Mouse (Mus musculus): Measurements from ENCODE around the gene Scrn1. TPM values are rescaled to one million over a fixed set of nuclear protein-coding genes. Genes with fewer than 3 reads are reported as not detected.

Scrn1 gene
- 8.5 and 9.1 TPM in 2 replicates for polyA plus RNA-seq (2014; fragmentation: Nextera tagmentation; extraction: Ambion mirVana)

DNA sequence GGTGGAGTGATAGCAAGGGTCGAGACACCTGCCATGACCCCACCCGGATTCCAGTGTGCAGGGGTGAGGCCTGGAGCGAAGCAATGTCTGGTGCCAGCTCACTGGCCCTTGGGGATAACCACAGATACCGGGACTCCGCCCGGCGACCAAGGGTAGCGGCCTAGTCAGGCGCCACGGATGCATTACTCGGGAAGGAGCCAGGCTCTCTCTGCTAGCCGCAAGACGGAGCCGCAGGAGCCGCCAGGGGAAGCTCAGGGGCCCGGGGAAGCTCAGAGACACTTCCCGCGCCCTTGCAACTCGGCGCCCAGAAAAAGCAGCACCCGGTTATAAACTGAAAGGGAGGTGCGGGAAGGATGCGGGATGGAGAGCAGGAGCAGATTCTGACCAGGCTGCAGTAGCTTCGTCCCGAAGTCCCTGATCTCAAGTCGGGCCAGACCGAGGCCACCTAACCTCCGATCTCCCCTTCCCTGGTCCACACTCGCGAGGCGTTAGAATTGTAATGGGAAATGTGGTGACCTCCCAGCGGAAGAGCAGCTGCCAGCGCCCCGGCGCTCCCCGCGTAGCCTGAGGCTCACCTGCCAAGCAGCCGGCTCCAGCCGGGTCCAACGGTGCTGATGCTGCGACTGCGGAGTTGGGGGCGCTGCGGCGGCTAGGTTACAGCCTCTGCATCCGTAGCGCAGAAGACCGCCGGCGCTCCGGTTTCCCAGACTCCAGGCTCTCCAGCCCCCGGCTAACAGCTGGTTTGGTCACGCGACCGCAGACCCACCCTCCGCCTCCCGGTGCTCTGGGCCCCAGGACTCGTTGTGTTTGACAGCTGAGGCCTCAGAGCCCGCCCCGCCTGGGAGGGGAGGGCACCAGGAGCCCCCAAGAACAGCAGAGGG lies at the start of gene Scrn1:
TSS of gene Scrn1 (minus strand) at position 825 of the 881 bp plus-strand sequence.
- Histone ChIP-seq H3K27ac (replicated peaks; ENCODE audit: low read depth, low read length) (no peak within 1 kb of the TSS; the same call in 1 of the 2 replicates), H3K4me1 (ENCODE audit: control insufficient read depth, insufficient read depth, low read length) (0 out of 2 replicates have a peak, but pooled peaks cover 5% of the 10 kb centered on the region), H3K4me2 (ENCODE audit: low read depth, severe bottlenecking) (peak within 1 kb of the TSS; percentile 79), H3K4me3 (ENCODE audit: low read depth, low read length) (peak within 1 kb of the TSS; percentile 40), H3K9ac (ENCODE audit: low read length) (peak within 1 kb of the TSS; percentile 57), H3K9me3 (ENCODE audit: control insufficient read depth, low read length) (no peaks in the 10 kb centered on the region), H3K27me3 (ENCODE audit: control insufficient read depth, insufficient read depth, low read length) (no peaks in the 10 kb centered on the region), H3K36me3 (ENCODE audit: control insufficient read depth, insufficient read depth, low read length) (no peaks in the 10 kb centered on the region)
- DNase-seq (ENCODE audit: low spot score): peak; percentile 87
- peak; percentile 84 for ATAC-seq (ENCODE audit: insufficient number of reproducible peaks, low FRiP score, low TSS enrichment, low read depth)
- 1% methylated on average over 60 of the region's 60 CpGs for WGBS

GRCm38 (mm10) chr6:54606241-54606640 lies 40.0 kb upstream of the Scrn1 start:
- DNase-seq (ENCODE audit: low spot score): no peak
- no peak for ATAC-seq (ENCODE audit: insufficient number of reproducible peaks, low FRiP score, low TSS enrichment, low read depth)
- no peak overlapping the region for H3K9ac ChIP-seq (ENCODE audit: low read length)
- H3K4me1 ChIP-seq (ENCODE audit: control insufficient read depth, insufficient read depth, low read length): 0 out of 2 replicates have a peak, but pooled peaks cover 3% of the 10 kb centered on the region
- H3K4me2 ChIP-seq (ENCODE audit: low read depth, severe bottlenecking): no peak overlapping the region
- no peaks in the 10 kb centered on the region for H3K9me3 ChIP-seq (ENCODE audit: control insufficient read depth, low read length)
- no peaks in the 10 kb centered on the region for H3K36me3 ChIP-seq (ENCODE audit: control insufficient read depth, insufficient read depth, low read length)
- H3K27me3 ChIP-seq (ENCODE audit: control insufficient read depth, insufficient read depth, low read length): no peaks in the 10 kb centered on the region
- H3K27ac ChIP-seq (replicated peaks; ENCODE audit: low read depth, low read length): no peak overlapping the region
- H3K4me3 ChIP-seq (ENCODE audit: low read depth, low read length): no peak overlapping the region
- WGBS: 81% methylated on average over 4 of the region's 4 CpGs

GRCm38 (mm10) chr6:54604001-54604715 lies 37.9 kb upstream of the Scrn1 start:
- H3K27ac ChIP-seq (replicated peaks; ENCODE audit: low read depth, low read length): no peak overlapping the region
- WGBS: 98% methylated on average over 1 of the region's 1 CpGs
- H3K4me1 ChIP-seq (ENCODE audit: control insufficient read depth, insufficient read depth, low read length): 0 out of 2 replicates have a peak, but pooled peaks cover 3% of the 10 kb centered on the region
- no peak overlapping the region for H3K9ac ChIP-seq (ENCODE audit: low read length)
- H3K4me2 ChIP-seq (ENCODE audit: low read depth, severe bottlenecking): no peak overlapping the region
- no peak overlapping the region for H3K4me3 ChIP-seq (ENCODE audit: low read depth, low read length)
- no peaks in the 10 kb centered on the region for H3K27me3 ChIP-seq (ENCODE audit: control insufficient read depth, insufficient read depth, low read length)
- H3K9me3 ChIP-seq (ENCODE audit: control insufficient read depth, low read length): no peaks in the 10 kb centered on the region
- ATAC-seq (ENCODE audit: insufficient number of reproducible peaks, low FRiP score, low TSS enrichment, low read depth): no peak
- no peak for DNase-seq (ENCODE audit: low spot score)
- H3K36me3 ChIP-seq (ENCODE audit: control insufficient read depth, insufficient read depth, low read length): no peaks in the 10 kb centered on the region

- WGBS: 88% methylated on average over 2 of the region's 2 CpGs
- ATAC-seq (ENCODE audit: insufficient number of reproducible peaks, low FRiP score, low TSS enrichment, low read depth): no peak
Measured at GRCm38 (mm10) chr6:54602891-54603290, 36.6 kb upstream of the Scrn1 start.

GRCm38 (mm10) chr6:54600681-54601347 lies 34.5 kb upstream of the Scrn1 start:
- no peaks in the 10 kb centered on the region for H3K27me3 ChIP-seq (ENCODE audit: control insufficient read depth, insufficient read depth, low read length)
- no peaks in the 10 kb centered on the region for H3K9me3 ChIP-seq (ENCODE audit: control insufficient read depth, low read length)

More at GRCm38 (mm10) chr6:54602891-54603290, 36.6 kb upstream of the Scrn1 start:
- Histone ChIP-seq H3K27me3 (ENCODE audit: control insufficient read depth, insufficient read depth, low read length) (no peaks in the 10 kb centered on the region), H3K4me2 (ENCODE audit: low read depth, severe bottlenecking) (no peak overlapping the region), H3K9ac (ENCODE audit: low read length) (no peak overlapping the region), H3K36me3 (ENCODE audit: control insufficient read depth, insufficient read depth, low read length) (no peaks in the 10 kb centered on the region), H3K4me1 (ENCODE audit: control insufficient read depth, insufficient read depth, low read length) (0 out of 2 replicates have a peak, but pooled peaks cover 3% of the 10 kb centered on the region), H3K27ac (replicated peaks; ENCODE audit: low read depth, low read length) (no peak overlapping the region), H3K9me3 (ENCODE audit: control insufficient read depth, low read length) (no peaks in the 10 kb centered on the region), H3K4me3 (ENCODE audit: low read depth, low read length) (no peak overlapping the region)
- no peak for DNase-seq (ENCODE audit: low spot score)

GRCm38 (mm10) chr6:54597711-54598110 lies 31.4 kb upstream of the Scrn1 start:
- no peak overlapping the region for H3K9ac ChIP-seq (ENCODE audit: low read length)
- H3K4me2 ChIP-seq (ENCODE audit: low read depth, severe bottlenecking): no peak overlapping the region
- H3K36me3 ChIP-seq (ENCODE audit: control insufficient read depth, insufficient read depth, low read length): no peaks in the 10 kb centered on the region
- WGBS: 87% methylated on average over 3 of the region's 3 CpGs
- H3K4me1 ChIP-seq (ENCODE audit: control insufficient read depth, insufficient read depth, low read length): no peaks in the 10 kb centered on the region
- ATAC-seq (ENCODE audit: insufficient number of reproducible peaks, low FRiP score, low TSS enrichment, low read depth): no peak
- H3K27me3 ChIP-seq (ENCODE audit: control insufficient read depth, insufficient read depth, low read length): no peaks in the 10 kb centered on the region
- no peak overlapping the region for H3K27ac ChIP-seq (replicated peaks; ENCODE audit: low read depth, low read length)
- no peak for DNase-seq (ENCODE audit: low spot score)
- H3K4me3 ChIP-seq (ENCODE audit: low read depth, low read length): no peak overlapping the region
- no peaks in the 10 kb centered on the region for H3K9me3 ChIP-seq (ENCODE audit: control insufficient read depth, low read length)

More at GRCm38 (mm10) chr6:54600681-54601347, 34.5 kb upstream of the Scrn1 start:
- Histone ChIP-seq H3K36me3 (ENCODE audit: control insufficient read depth, insufficient read depth, low read length) (no peaks in the 10 kb centered on the region), H3K27ac (replicated peaks; ENCODE audit: low read depth, low read length) (no peak overlapping the region), H3K4me2 (ENCODE audit: low read depth, severe bottlenecking) (no peak overlapping the region), H3K4me3 (ENCODE audit: low read depth, low read length) (no peak overlapping the region), H3K9ac (ENCODE audit: low read length) (no peak overlapping the region), H3K4me1 (ENCODE audit: control insufficient read depth, insufficient read depth, low read length) (0 out of 2 replicates have a peak, but pooled peaks cover 3% of the 10 kb centered on the region)
- DNase-seq (ENCODE audit: low spot score) (no peak), ATAC-seq (ENCODE audit: insufficient number of reproducible peaks, low FRiP score, low TSS enrichment, low read depth) (no peak)
- WGBS: 72% methylated on average over 5 of the region's 5 CpGs

- Histone ChIP-seq H3K9me3 (ENCODE audit: control insufficient read depth, low read length) (no peaks in the 10 kb centered on the region), H3K9ac (ENCODE audit: low read length) (no peak within 1 kb of the TSS), H3K4me3 (ENCODE audit: low read depth, low read length) (no peak within 1 kb of the TSS), H3K4me2 (ENCODE audit: low read depth, severe bottlenecking) (peak within 1 kb of the TSS; percentile 75; the same call in 1 of the 2 replicates), H3K27me3 (ENCODE audit: control insufficient read depth, insufficient read depth, low read length) (no peaks in the 10 kb centered on the region), H3K4me1 (ENCODE audit: control insufficient read depth, insufficient read depth, low read length) (no peaks in the 10 kb centered on the region; the same call in 1 of the 2 replicates), H3K36me3 (ENCODE audit: control insufficient read depth, insufficient read depth, low read length) (no peaks in the 10 kb centered on the region), H3K27ac (replicated peaks; ENCODE audit: low read depth, low read length) (no peak within 1 kb of the TSS)
- ATAC-seq (ENCODE audit: insufficient number of reproducible peaks, low FRiP score, low TSS enrichment, low read depth): no peak
- 71% methylated on average over 4 of the region's 4 CpGs for WGBS
- no peak for DNase-seq (ENCODE audit: low spot score)
Measured at GRCm38 (mm10) chr6:54597208-54597607, 30.9 kb upstream of the Scrn1 start, which contains the start of gene Fkbp14. Gene Fkbp14, minus strand, starts transcription at chr6:54597308.
